Mouse (Mus musculus): Measurements from ENCODE around the gene Trabd2b. TPM values are rescaled to one million over a fixed set of nuclear protein-coding genes. Genes with fewer than 3 reads are reported as not detected.

The Trabd2b gene
- polyA plus RNA-seq, 1 experiment from 2014 or later: 2.4 TPM

- Histone ChIP-seq H3K4me1 (ENCODE audit: insufficient read depth, low read depth, low read length) (no peaks in the 10 kb centered on the region), H3K9ac (replicated peaks; ENCODE audit: low read depth) (no peak overlapping the region), H3K9me3 (ENCODE audit: low read length) (no peaks in the 10 kb centered on the region), H3K4me2 (replicated peaks; ENCODE audit: low read depth, low read length) (no peak overlapping the region), H3K4me3 (ENCODE audit: low read depth, low read length) (no peak overlapping the region), H3K27ac (ENCODE audit: low read length) (no peak overlapping the region), H3K27me3 (replicated peaks; ENCODE audit: insufficient read depth, low read length) (no peaks in the 10 kb centered on the region), H3K36me3 (ENCODE audit: insufficient read depth, low read length) (no peaks in the 10 kb centered on the region)
- ATAC-seq (no peak; the same call in 1 of the 2 replicates), DNase-seq (ENCODE audit: low spot score) (no peak)
- TF ChIP-seq EP300 (IDR thresholded peaks at IDR 0.05) (no peak), CTCF (IDR thresholded peaks at IDR 0.05) (no peak)
- WGBS: 38% methylated on average over 3 of the region's 3 CpGs
These were observed 244.5 kb downstream of the Trabd2b start for GRCm38 (mm10) chr4:114651007-114651406.

DNA sequence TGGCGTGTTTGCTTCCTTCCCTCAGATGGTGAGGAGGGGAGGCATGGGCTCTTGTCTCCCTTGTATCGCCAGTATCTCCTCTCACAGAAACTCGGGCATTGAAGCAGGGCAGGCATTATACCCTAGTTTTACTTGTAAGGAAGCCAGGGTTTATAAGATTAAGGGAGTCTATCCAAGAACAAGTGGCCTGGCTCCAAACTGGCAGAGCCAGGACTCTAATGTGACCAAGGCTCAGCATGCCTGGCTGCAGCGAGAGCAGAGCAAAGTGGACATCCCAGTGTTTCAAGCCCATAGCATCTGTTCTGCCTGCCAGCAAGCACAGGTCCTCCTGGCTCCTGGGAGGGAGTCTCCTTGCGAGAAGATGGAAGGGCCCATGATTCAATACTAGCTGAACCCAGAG, 245.1 kb downstream of the Trabd2b start:
- Histone ChIP-seq H3K4me3 (ENCODE audit: low read depth, low read length) (no peak overlapping the region), H3K27ac (ENCODE audit: low read length) (no peak overlapping the region), H3K4me2 (replicated peaks; ENCODE audit: low read depth, low read length) (no peak overlapping the region), H3K27me3 (replicated peaks; ENCODE audit: insufficient read depth, low read length) (no peaks in the 10 kb centered on the region), H3K36me3 (ENCODE audit: insufficient read depth, low read length) (no peaks in the 10 kb centered on the region), H3K9me3 (ENCODE audit: low read length) (no peaks in the 10 kb centered on the region), H3K9ac (replicated peaks; ENCODE audit: low read depth) (no peak overlapping the region), H3K4me1 (ENCODE audit: insufficient read depth, low read depth, low read length) (no peaks in the 10 kb centered on the region)
- no peak for DNase-seq (ENCODE audit: low spot score)
- TF ChIP-seq EP300 (IDR thresholded peaks at IDR 0.05): no peak
- TF ChIP-seq CTCF (IDR thresholded peaks at IDR 0.05): no peak
- 59% methylated on average over 5 of the region's 5 CpGs for WGBS
- ATAC-seq: no peak

DNA sequence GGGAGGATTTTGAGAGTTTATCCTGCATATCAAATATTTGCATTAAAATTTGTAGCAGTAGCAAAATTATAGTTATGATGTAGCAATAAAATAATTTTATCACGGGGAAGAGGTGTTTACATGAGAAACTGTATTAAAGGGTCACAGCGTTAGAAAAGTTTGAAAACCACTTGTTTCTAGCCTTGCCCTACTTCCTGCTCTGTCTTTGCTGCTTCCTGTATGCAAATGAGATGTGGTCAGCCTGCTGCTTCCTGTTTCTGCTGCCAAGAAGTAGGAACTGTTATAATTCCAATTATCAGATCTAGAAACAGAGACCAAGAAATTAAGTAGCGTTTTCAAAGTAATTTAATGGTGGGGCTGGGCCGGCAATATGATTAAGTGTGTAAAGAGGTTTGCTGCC, 245.9 kb downstream of the Trabd2b start:
- Histone ChIP-seq H3K36me3 (ENCODE audit: insufficient read depth, low read length) (no peaks in the 10 kb centered on the region), H3K4me1 (ENCODE audit: insufficient read depth, low read depth, low read length) (no peaks in the 10 kb centered on the region), H3K27me3 (replicated peaks; ENCODE audit: insufficient read depth, low read length) (no peaks in the 10 kb centered on the region), H3K4me2 (replicated peaks; ENCODE audit: low read depth, low read length) (no peak overlapping the region), H3K27ac (ENCODE audit: low read length) (no peak overlapping the region), H3K9ac (replicated peaks; ENCODE audit: low read depth) (no peak overlapping the region), H3K9me3 (ENCODE audit: low read length) (no peaks in the 10 kb centered on the region), H3K4me3 (ENCODE audit: low read depth, low read length) (no peak overlapping the region)
- TF ChIP-seq CTCF (IDR thresholded peaks at IDR 0.05) (no peak), EP300 (IDR thresholded peaks at IDR 0.05) (no peak)
- DNase-seq (ENCODE audit: low spot score): peak; percentile 18
- WGBS: 70% methylated on average over 4 of the region's 4 CpGs
- ATAC-seq: no peak

DNA sequence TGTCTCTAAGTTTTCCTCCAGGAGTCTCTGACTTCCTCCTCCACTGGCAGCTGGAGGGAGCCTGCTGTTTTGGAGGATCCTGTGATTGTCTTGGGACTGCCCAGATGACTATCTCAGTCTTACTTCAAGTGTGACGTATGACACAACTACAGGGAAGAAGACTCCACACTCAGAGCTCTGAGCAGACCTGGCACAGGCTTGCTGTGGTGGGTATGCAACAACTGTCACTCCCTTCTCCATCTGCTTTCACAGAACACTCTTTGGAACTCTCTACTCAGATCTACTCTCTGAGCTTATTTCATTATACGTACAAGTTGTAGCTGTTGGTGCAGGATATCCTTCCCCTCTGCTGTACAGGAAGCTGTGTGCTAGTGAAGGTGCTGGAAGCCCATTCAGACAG, 251.4 kb downstream of the Trabd2b start:
- H3K27ac ChIP-seq (ENCODE audit: low read length): no peak overlapping the region
- H3K9ac ChIP-seq (replicated peaks; ENCODE audit: low read depth): no peak overlapping the region
- no peak overlapping the region for H3K4me2 ChIP-seq (replicated peaks; ENCODE audit: low read depth, low read length)
- no peak for DNase-seq (ENCODE audit: low spot score)
- WGBS: 60% methylated on average over 2 of the region's 2 CpGs
- no peak overlapping the region for H3K4me3 ChIP-seq (ENCODE audit: low read depth, low read length)
- H3K36me3 ChIP-seq (ENCODE audit: insufficient read depth, low read length): no peaks in the 10 kb centered on the region
- TF ChIP-seq EP300 (IDR thresholded peaks at IDR 0.05) (no peak), CTCF (IDR thresholded peaks at IDR 0.05) (no peak)
- H3K4me1 ChIP-seq (ENCODE audit: insufficient read depth, low read depth, low read length): no peaks in the 10 kb centered on the region
- H3K9me3 ChIP-seq (ENCODE audit: low read length): no peaks in the 10 kb centered on the region
- no peaks in the 10 kb centered on the region; the same call in 1 of the 2 replicates for H3K27me3 ChIP-seq (replicated peaks; ENCODE audit: insufficient read depth, low read length)
- no peak for ATAC-seq

- Histone ChIP-seq H3K4me1 (ENCODE audit: insufficient read depth, low read depth, low read length) (no peaks in the 10 kb centered on the region), H3K4me3 (ENCODE audit: low read depth, low read length) (no peak overlapping the region), H3K9ac (replicated peaks; ENCODE audit: low read depth) (no peak overlapping the region), H3K27me3 (replicated peaks; ENCODE audit: insufficient read depth, low read length) (no peaks in the 10 kb centered on the region; the same call in 1 of the 2 replicates), H3K36me3 (ENCODE audit: insufficient read depth, low read length) (no peaks in the 10 kb centered on the region), H3K9me3 (ENCODE audit: low read length) (no peaks in the 10 kb centered on the region), H3K4me2 (replicated peaks; ENCODE audit: low read depth, low read length) (no peak overlapping the region), H3K27ac (ENCODE audit: low read length) (no peak overlapping the region)
- TF ChIP-seq EP300 (IDR thresholded peaks at IDR 0.05) (no peak), CTCF (IDR thresholded peaks at IDR 0.05) (no peak)
- no peak for DNase-seq (ENCODE audit: low spot score)
- ATAC-seq: no peak
- WGBS: 41% methylated on average over 5 of the region's 5 CpGs
These were observed 253.4 kb downstream of the Trabd2b start for GRCm38 (mm10) chr4:114659876-114660275.

GRCm38 (mm10) chr4:114664063-114665036, 257.8 kb downstream of the Trabd2b start:
- no peak overlapping the region for H3K27ac ChIP-seq (ENCODE audit: low read length)
- no peak for DNase-seq (ENCODE audit: low spot score)
- no peak overlapping the region for H3K9ac ChIP-seq (replicated peaks; ENCODE audit: low read depth)
- WGBS: 68% methylated on average over 9 of the region's 9 CpGs
- no peak for TF ChIP-seq EP300 (IDR thresholded peaks at IDR 0.05)
- TF ChIP-seq CTCF (IDR thresholded peaks at IDR 0.05): no peak
- no peak overlapping the region for H3K4me2 ChIP-seq (replicated peaks; ENCODE audit: low read depth, low read length)
- H3K4me1 ChIP-seq (ENCODE audit: insufficient read depth, low read depth, low read length): no peaks in the 10 kb centered on the region
- no peaks in the 10 kb centered on the region for H3K36me3 ChIP-seq (ENCODE audit: insufficient read depth, low read length)
- peaks cover 26% of the 10 kb centered on the region for H3K27me3 ChIP-seq (replicated peaks; ENCODE audit: insufficient read depth, low read length)
- H3K9me3 ChIP-seq (ENCODE audit: low read length): no peaks in the 10 kb centered on the region
- no peak overlapping the region for H3K4me3 ChIP-seq (ENCODE audit: low read depth, low read length)
- no peak for ATAC-seq

Other genes starting within 250 kb of the Trabd2b start
- gene Skint11, start 243.3 kb upstream of the Trabd2b start, polyA plus RNA-seq (2015; fragmentation: Nextera tagmentation; extraction: Ambion mirVana): not detected in 2 replicates

All from lung, postnatal 0 days (tissue).